Mouse (Mus musculus) forebrain, embryonic 11.5 days (tissue): Measurements from ENCODE around the gene Clk3. TPM values are rescaled to one million over a fixed set of nuclear protein-coding genes. Genes with fewer than 3 reads are reported as not detected.

Experiments
- ATAC-seq: fragments of 200-750 bp; cut with Nextera tagmentation; replicated peaks from 2 replicates; pipeline ENCODE4 v1.8.0; 2017; ENCODE audit warnings: moderate TSS enrichment; ENCODE audit not compliant: low FRiP score
- DNase-seq: peaks from one replicate; pipeline ENCODE4 v3.0.0-alpha.2; 2017; ENCODE audit warnings: low spot score
- H3K27ac ChIP-seq: fragments of 300-500 bp; sonication (generic); 2 replicates; pipeline ENCODE4 v1.5.1; 2014; ENCODE audit warnings: low read depth, low read length
- H3K27me3 ChIP-seq: fragments of 300-500 bp; sonication (generic); 2 replicates; pipeline ENCODE4 v1.6.1; 2014; ENCODE audit warnings: mild to moderate bottlenecking, low read length, mixed read lengths; ENCODE audit not compliant: control insufficient read depth, insufficient read depth
- H3K36me3 ChIP-seq: fragments of 300-500 bp; sonication (generic); 2 replicates; pipeline ENCODE4 v1.6.1; 2014; ENCODE audit warnings: mild to moderate bottlenecking, low read length, moderate library complexity, mixed read lengths; ENCODE audit not compliant: control insufficient read depth, insufficient read depth
- H3K4me1 ChIP-seq: fragments of 300-500 bp; sonication (generic); replicated peaks from 2 replicates; pipeline ENCODE4 v1.6.1; 2014; ENCODE audit warnings: low read length, mixed read lengths; ENCODE audit not compliant: control insufficient read depth, insufficient read depth
- H3K4me2 ChIP-seq: fragments of 300-500 bp; sonication (generic); 2 replicates; pipeline ENCODE4 v1.6.1; 2014; ENCODE audit warnings: low read depth, mild to moderate bottlenecking, low read length, moderate library complexity, mixed read lengths; ENCODE audit not compliant: severe bottlenecking
- H3K4me3 ChIP-seq: fragments of 300-500 bp; sonication (generic); 2 replicates; pipeline ENCODE4 v1.5.1; 2014; ENCODE audit warnings: low read depth, low read length
- H3K9ac ChIP-seq: fragments of 300-500 bp; sonication (generic); 2 replicates; pipeline ENCODE4 v1.6.1; 2014; ENCODE audit warnings: low read length
- H3K9me3 ChIP-seq: fragments of 300-500 bp; sonication (generic); 2 replicates; pipeline ENCODE4 v1.6.1; 2016; ENCODE audit warnings: low read length, mixed read lengths; ENCODE audit not compliant: control insufficient read depth
- WGBS: fragments of 180-500 bp; shearing (Covaris S2); extraction: QIAGEN DNeasy Blood & Tissue Kit; methylation state at CpG from one replicate; pipeline ENCODE4 v1.1.7; 2014; 5-methylcytosine and 5-hydroxymethylcytosine counted together
- polyA plus RNA-seq: library from polyadenylated mRNA; unstranded; fragments of >200 nt; fragmentation: Nextera tagmentation; extraction: Ambion mirVana; gene quantifications from 2 replicates; pipeline ENCODE4 v1.2.1, GENCODE M21; 2014

Clk3 gene
- polyA plus RNA-seq, 1 experiment from 2014 or later: 91.5 TPM

- H3K27me3 ChIP-seq: no peaks in the 10 kb centered on the region
- DNase-seq (peak; percentile 98), ATAC-seq (peak; percentile 94)
- peak overlapping the region; percentile 98 for H3K9ac ChIP-seq
- peak overlapping the region; percentile 92 for H3K4me3 ChIP-seq
- 0% methylated on average over 43 of the region's 45 CpGs for WGBS
- H3K36me3 ChIP-seq: peaks cover 9% of the 10 kb centered on the region
- H3K27ac ChIP-seq: peak overlapping the region; percentile 98
- peaks cover 20% of the 10 kb centered on the region; the same call in 1 of the 2 replicates for H3K4me1 ChIP-seq
- no peaks in the 10 kb centered on the region for H3K9me3 ChIP-seq
- peak overlapping the region; percentile 92 for H3K4me2 ChIP-seq
Measured at GRCm38 (mm10) chr9:57764974-57765363, 691 bp downstream of the Clk3 start.

- peak overlapping the region; percentile 92 for H3K4me3 ChIP-seq
- H3K27ac ChIP-seq: peak overlapping the region; percentile 98
- ATAC-seq (peak; percentile 59), DNase-seq (peak; percentile 68)
- H3K9me3 ChIP-seq: no peaks in the 10 kb centered on the region
- H3K4me1 ChIP-seq: peaks cover 20% of the 10 kb centered on the region; the same call in 1 of the 2 replicates
- WGBS: under 1% methylated on average over 54 of the region's 57 CpGs
- H3K27me3 ChIP-seq: no peaks in the 10 kb centered on the region
- peak overlapping the region; percentile 98 for H3K9ac ChIP-seq
- peak overlapping the region; percentile 92 for H3K4me2 ChIP-seq
- peaks cover 9% of the 10 kb centered on the region for H3K36me3 ChIP-seq
Measured at GRCm38 (mm10) chr9:57764147-57764973, 1.3 kb downstream of the Clk3 start.

- H3K4me1 ChIP-seq: peaks cover 20% of the 10 kb centered on the region; the same call in 1 of the 2 replicates
- H3K9me3 ChIP-seq: no peaks in the 10 kb centered on the region
- ATAC-seq (no peak), DNase-seq (no peak)
- 72% methylated on average over 6 of the region's 6 CpGs for WGBS
- H3K27ac ChIP-seq: no peak overlapping the region
- H3K4me3 ChIP-seq: no peak overlapping the region
- no peak overlapping the region for H3K9ac ChIP-seq
- no peaks in the 10 kb centered on the region for H3K27me3 ChIP-seq
- H3K4me2 ChIP-seq: 0 out of 2 replicates have a peak overlapping the region, but pooled peaks have one; percentile 11
- peaks cover 18% of the 10 kb centered on the region for H3K36me3 ChIP-seq
Measured at GRCm38 (mm10) chr9:57762563-57762991, 3.1 kb downstream of the Clk3 start.

- Histone ChIP-seq H3K4me3 (no peak overlapping the region), H3K9ac (no peak overlapping the region; the same call in 1 of the 2 replicates), H3K36me3 (peaks cover 24% of the 10 kb centered on the region), H3K4me1 (peaks cover 20% of the 10 kb centered on the region; the same call in 1 of the 2 replicates), H3K4me2 (no peak overlapping the region), H3K27ac (no peak overlapping the region), H3K9me3 (no peaks in the 10 kb centered on the region), H3K27me3 (no peaks in the 10 kb centered on the region)
- DNase-seq (no peak), ATAC-seq (no peak)
- WGBS: 98% methylated on average over 13 of the region's 13 CpGs
Measured at GRCm38 (mm10) chr9:57761563-57762551, 3.8 kb downstream of the Clk3 start.

- H3K9ac ChIP-seq: no peak overlapping the region
- WGBS: 96% methylated on average over 24 of the region's 24 CpGs
- H3K27me3 ChIP-seq: no peaks in the 10 kb centered on the region
- peaks cover 14% of the 10 kb centered on the region; the same call in 1 of the 2 replicates for H3K4me1 ChIP-seq
- peaks cover 26% of the 10 kb centered on the region for H3K36me3 ChIP-seq
- H3K9me3 ChIP-seq: no peaks in the 10 kb centered on the region
- no peak for DNase-seq
- no peak overlapping the region for H3K4me2 ChIP-seq
- ATAC-seq: no peak
- H3K27ac ChIP-seq: no peak overlapping the region
- H3K4me3 ChIP-seq: no peak overlapping the region
Measured at GRCm38 (mm10) chr9:57760416-57761146, 5.1 kb downstream of the Clk3 start.

GRCm38 (mm10) chr9:57759289-57759688 is 6.4 kb downstream of the Clk3 start:
- no peak overlapping the region for H3K9ac ChIP-seq
- no peak overlapping the region for H3K4me2 ChIP-seq
- no peak overlapping the region for H3K27ac ChIP-seq
- H3K4me3 ChIP-seq: no peak overlapping the region
- H3K4me1 ChIP-seq: peaks cover 14% of the 10 kb centered on the region; the same call in 1 of the 2 replicates
- no peaks in the 10 kb centered on the region for H3K9me3 ChIP-seq
- DNase-seq: peak; percentile 72
- WGBS: 31% methylated on average over 6 of the region's 6 CpGs
- peaks cover 38% of the 10 kb centered on the region for H3K36me3 ChIP-seq
- H3K27me3 ChIP-seq: no peaks in the 10 kb centered on the region
- ATAC-seq: 0 out of 2 replicates have a peak, but pooled peaks have one; percentile 11

GRCm38 (mm10) chr9:57758528-57758927 is 7.1 kb downstream of the Clk3 start:
- no peak overlapping the region for H3K27ac ChIP-seq
- no peaks in the 10 kb centered on the region for H3K27me3 ChIP-seq
- WGBS: 93% methylated on average over 22 of the region's 22 CpGs
- no peaks in the 10 kb centered on the region for H3K9me3 ChIP-seq
- DNase-seq: peak; percentile 64
- H3K36me3 ChIP-seq: peaks cover 44% of the 10 kb centered on the region
- H3K4me2 ChIP-seq: no peak overlapping the region
- ATAC-seq: no peak
- peaks cover 9% of the 10 kb centered on the region; the same call in 1 of the 2 replicates for H3K4me1 ChIP-seq
- no peak overlapping the region for H3K9ac ChIP-seq
- H3K4me3 ChIP-seq: no peak overlapping the region
